Mouse (Mus musculus): ENCODE measurements around the gene Crxos. TPM values are rescaled to one million over a fixed set of nuclear protein-coding genes. Genes with fewer than 3 reads are reported as not detected.
"Not testable (repeated sequence)": the region's sequence is repeated elsewhere in the genome, so short reads cannot be mapped to it uniquely, and the experiment has no call there.

Gene Crxos
- total RNA-seq (2021) = not detected
- long read RNA-seq, experiment 1 = 0 reads
- long read RNA-seq, experiment 2 = 0 reads

DNA sequence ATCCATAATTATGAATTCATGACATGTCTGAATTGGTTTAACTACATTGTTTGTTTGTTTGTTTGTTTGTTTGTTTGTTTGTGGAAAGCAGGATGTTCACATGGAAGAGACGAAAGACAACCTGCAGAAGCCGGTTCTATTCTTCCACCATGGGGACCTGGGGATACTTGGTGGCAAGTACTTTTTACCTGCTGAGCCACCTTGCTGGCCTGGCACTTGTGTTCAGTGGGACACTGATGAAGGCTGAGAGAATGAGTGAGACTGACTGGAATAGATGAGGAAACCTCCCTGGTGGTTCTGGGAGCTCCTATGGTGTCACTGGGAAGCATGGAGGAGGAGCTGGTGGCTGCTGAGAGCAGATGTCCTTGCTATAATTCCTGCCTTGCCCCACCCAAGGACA lies at the start of gene Crxos:
Crxos (plus strand) TSS at position 301 of the 400 bp plus-strand sequence.
- DNase-seq (ENCODE audit: low spot score in 2 of 2) = no peak

DNA sequence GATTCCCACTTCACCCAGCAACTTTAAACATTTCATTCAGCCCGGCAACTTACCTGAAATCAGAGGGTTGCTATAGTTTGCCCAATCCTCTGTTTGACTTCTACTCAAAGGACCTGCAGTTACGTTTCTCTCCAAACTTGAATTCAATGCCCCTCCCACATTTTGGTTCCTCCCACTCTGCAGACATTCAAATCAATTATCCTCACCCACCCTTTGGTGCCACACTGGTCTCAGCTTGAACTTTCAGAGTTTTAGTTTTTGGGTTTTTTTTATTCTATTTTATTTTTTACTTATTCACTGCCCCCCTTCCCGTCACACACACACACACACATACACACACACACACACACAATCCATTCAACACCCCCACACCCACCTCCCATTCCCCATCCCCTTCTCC lies 42.8 kb upstream of the Crxos start, which contains the start of gene Obox6:
Obox6 (minus strand) TSS at position 101 of the 400 bp plus-strand sequence.
- no peak for DNase-seq (ENCODE audit: low spot score in 2 of 2)

DNA sequence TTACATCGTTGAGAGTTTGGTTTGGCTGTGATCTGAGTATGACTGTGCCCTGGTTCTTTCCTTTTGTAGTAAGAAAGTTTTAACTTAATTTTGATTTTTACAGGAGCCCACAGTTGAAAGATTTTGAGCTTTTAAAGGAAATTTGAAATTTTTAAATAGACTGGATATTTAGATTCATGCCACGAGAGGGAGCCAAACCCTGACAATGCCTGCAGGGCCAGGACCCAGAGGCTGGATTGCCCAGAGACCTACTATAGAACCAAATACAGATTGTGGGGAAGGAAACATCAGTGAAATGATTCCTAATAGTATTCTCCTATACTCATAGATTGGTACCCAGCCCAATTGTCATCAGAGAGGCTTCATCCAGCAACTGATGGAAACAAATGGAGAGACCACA lies 22.8 kb upstream of the Crxos start:
- no peak for DNase-seq (ENCODE audit: low spot score in 2 of 2)

DNA sequence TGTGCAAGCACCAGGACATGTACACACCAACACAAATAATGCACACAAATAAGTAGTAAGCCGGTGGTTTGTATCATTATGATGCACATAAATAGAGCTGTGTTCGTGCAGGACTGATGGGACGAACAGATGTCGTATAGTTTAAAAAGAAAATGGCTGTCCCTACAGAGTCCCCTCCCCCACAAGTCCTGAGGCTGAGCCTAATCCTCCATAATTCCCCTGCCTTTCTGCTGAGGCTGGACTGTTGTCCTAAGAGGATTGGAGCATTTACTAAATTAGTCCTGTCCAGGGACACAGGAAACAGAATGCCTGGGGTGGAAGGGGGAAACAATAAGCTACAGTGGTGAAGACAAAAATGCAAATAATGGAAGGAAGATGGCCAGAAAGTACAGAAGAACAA lies 18.3 kb upstream of the Crxos start:
- no peak for DNase-seq (ENCODE audit: low spot score in 2 of 2)

DNA sequence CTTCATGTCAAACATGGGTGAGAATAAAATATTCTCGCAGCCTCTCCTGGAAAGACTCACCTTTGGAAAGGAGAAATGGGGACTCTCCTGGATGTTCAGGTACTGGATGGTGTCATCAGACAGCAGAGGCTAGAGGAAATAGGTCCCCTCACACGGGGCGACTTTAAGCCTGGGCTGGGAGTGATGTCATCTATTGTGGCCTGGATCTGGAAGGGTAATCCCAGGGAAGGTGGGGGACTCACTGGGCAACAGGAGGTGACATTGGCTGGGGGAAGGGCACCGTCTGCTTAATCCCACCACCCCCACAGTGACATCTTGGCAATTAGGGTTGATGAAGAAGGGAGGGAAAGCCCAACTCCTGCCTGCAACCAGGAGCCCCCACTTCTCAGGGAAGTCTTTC lies 2.7 kb upstream of the Crxos start, which contains the start of gene Crx:
Crx (minus strand) TSS at position 213 of the 400 bp plus-strand sequence.
- DNase-seq (ENCODE audit: low spot score in 2 of 2) = no peak

DNA sequence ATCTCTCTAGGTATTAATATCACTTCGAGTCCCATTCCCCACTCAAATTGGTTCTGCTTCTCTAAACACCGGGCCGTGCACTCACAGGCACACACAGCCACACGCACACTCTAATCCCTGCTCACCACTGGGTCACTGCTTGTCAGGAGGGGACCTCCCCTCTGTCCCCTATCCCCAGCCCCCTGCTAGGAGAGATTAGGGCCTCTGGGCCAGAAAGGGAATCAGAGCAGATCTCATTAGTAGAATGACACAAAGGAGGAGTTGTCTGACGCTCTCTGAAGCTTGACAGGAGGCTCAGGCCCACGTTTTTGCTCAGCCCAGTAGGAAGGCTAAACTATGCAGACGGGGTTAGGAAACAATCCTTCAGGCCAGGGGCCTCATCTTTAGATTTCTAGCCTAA lies 1.0 kb upstream of the Crxos start:
- DNase-seq (ENCODE audit: low spot score in 2 of 2) = no peak

DNA sequence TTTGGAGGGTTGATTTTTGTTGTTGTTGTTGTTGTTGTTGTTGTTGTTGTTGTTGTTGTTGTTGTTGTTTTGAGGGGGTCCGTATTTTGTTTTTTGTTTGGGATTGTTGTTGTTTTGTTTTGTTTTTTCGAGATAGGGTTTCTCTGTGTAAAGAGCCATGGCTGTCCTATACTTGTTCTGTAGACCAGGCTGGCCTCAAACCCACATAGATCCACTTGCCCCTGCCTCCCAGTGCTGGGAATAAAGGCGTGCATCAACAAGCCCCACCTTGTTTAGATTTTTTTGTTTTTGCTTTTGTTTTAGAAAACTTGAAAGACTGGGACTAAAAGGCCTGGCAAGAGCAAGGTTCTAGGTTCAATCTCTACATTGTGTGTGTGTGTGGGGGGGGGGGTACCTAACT lies 586 bp upstream of the Crxos start:
- DNase-seq (ENCODE audit: low spot score in 2 of 2) = no peak

DNA sequence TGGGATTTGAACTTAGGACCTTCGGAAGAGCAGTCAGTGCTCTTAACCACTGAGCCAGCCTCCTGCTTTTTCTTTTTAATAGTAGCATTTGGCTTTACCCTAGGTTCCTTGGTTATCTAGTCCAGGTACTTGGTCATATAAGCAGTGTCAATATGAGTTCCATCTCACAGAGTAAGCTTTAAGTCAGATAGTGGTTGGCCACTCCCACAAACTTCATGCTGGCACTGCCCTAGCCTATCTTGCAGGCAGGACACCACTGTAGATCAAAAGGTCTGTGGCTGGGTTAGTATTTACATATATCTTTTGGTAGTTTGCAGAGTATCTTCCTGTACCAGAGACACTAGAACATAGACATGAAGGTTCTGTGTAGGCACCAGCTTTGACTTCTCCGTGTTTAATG lies 1.7 kb downstream of the Crxos start:
- no peak for DNase-seq (ENCODE audit: low spot score in 2 of 2)

DNA sequence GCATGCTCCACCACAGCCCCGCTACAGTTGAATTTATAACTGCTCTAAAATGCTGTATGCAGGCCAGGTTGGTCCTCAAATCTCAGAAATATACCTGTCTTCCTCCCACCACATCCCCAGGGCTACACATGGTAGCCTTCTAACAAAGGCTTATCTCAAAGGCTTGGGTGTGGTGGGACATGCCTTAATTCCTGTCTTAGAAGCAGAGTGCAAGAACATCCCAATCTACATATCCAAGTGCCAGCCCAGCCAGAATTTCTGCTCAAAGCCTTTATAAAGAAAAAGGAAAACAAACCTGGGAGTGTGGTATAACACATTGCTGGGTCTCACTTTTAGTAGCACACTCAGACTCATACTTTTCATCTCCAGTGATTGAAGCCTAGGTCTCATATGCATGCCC lies 11.8 kb downstream of the Crxos start:
- no peak for DNase-seq (ENCODE audit: low spot score in 2 of 2)

DNA sequence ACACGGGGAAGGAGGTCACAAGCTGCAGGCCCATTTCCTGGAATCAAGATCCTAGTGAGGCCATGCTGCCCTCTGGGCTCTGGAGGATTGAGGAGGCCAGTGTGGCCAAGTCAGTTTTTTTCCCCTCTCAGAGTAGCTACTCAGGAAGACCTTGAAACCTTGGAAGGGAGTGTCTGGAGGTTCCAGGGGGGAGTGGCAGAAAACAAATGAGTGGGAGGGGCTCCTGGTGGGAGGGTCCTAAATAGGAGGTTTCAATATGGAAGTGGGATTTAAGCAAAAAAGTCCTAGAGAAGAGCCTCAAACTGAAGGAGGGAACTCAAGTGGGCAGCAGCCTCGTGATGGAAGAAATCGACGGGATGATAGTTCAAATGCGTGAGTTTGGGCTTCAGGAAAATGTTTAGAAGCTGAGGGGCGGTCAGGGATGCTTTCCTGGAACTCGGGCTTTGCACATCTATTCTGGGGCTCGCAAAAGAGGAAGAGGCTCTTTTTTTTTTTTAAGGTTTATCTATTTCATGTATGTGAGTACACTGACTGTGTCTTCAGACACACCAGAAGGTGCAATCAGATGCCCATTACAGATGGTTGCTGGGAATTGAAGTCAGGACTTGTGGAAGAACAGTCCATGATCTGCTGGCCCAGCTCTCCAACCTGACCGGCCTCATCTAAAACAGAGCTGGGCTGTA lies 19.1 kb downstream of the Crxos start:
- no peak for DNase-seq (ENCODE audit: low spot score in 2 of 2)

DNA sequence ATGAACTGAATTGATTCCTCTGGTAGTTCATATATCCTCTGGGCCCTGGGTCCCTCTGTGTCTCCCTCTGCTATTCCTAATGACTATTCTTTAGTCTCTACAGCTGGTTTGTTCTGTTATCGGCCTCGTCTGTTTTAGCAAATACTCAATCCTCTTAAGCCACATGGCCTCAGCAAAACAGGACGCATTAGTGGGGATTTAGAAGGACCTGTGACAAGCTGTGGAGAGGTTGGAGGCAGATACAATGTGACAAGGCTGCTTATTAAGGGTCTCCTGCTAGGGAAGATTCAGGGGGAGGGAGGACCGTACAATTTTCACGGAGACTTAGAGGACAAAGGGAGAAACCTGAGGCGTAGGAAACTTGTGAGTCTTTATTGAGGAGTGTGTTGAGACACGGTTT lies 23.4 kb downstream of the Crxos start:
- DNase-seq (ENCODE audit: low spot score in 2 of 2) = no peak

DNA sequence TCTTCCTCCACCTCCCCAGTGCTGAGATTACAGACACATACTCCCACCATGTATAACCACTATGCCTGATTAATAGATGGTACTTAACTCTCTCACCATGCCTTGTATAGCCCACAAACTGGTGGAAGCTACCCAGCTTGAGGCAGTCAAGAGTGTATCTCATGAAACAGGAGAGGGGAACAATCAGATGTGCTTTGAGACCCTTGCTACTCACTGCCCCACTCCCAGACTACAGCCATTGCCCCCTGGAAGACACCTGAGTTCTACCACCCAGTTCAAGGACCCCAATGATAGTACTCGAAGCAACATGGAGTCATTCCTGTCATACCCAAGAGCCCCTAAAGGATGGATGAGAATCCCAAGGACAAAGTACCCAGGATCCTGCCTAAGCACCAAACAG lies 24.2 kb downstream of the Crxos start:
- DNase-seq (ENCODE audit: low spot score in 2 of 2) = no peak

DNA sequence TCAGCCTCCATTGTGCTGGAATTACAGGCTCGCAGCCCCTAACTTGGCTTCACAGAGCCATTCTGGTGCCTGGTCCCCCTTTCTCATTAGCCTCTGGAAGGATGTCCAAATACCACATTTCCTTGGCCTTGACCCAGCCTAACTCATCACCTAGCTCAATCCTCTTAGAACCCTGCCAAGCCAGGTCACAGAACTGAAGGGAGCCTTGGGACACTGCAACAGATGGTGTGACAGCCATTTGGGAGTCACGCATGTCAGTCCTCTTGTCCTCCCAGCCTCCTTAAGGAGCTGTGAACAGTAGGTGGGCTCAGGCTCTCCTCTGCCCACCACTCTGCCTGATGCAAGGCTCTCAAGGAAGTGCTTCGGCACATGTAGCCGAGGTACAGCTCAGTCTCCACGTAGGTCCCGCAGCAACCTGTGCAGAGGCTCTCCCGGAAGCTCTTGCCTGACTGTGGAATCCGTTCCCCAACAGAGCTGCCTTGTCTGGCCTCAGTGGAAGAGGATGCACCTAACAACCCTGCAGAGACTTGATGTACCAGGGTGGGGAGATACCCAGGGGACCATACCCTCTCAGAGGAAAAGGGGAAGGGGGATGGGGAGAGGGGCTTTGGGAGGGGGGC lies 25.7 kb downstream of the Crxos start:
- DNase-seq (ENCODE audit: low spot score in 2 of 2) = no peak

DNA sequence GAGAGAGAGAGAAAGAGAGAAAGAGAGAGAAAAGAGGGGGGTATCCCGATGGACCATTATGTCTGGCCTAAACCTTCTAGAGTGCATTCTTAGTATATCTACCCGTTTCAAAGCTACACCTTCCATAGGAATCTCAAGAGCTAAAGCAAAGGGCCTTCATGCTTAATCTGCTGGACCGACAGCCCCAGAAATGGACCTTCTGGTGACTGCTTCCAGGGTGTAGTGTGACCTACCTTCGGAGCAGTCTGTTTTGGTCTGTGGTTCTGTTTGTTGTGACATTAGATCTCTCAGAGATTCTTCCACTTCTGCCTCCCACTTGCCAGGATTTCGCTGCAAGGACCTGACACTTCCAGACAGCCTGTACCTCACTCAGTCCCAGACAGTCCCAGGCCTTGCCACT lies 28.1 kb downstream of the Crxos start:
- DNase-seq (ENCODE audit: low spot score in 2 of 2) = no peak

DNA sequence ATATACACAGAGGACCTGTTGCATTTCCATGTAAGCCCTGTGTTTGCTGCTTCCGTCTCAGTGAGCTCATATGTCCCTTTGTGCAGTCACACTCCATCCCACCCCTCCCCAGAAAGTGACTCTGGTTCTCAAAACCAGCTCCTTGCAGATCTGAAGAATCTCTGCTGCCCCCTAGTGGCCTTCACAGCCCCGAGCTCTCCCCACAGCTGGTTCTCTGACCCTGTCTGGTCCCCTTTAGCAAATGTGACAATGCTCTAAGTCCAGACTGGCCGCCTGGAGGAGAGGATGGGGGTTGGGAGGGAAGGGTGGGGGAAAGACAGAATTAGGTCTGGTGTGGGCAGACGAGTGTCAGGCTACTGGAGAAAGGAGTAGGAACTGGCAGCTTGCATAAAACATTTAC lies 29.8 kb downstream of the Crxos start:
- peak; percentile 72 to 73 for DNase-seq (ENCODE audit: low spot score in 2 of 2)

DNA sequence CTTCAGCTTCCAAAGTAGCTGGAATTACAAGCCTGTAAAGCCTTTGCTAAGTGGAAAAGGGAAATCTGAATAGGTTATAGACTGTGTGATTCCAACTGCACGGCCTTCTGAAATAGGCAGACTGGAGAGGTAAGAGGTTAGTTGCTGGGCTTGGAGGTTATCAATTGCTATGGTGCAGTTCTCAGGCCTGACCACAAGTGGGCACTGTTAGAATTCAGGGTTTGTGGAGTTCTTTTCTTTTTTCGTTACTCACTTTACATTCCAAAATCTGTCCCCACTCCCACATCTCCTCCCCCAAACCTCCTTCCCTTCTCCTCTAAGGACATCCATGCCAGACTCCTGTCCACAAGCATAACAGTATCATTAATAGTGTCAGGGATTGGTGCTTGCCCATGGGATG lies 31.8 kb downstream of the Crxos start:
- peak in 1 of 2 experiments; percentile 43 for DNase-seq (ENCODE audit: low spot score in 2 of 2)

DNA sequence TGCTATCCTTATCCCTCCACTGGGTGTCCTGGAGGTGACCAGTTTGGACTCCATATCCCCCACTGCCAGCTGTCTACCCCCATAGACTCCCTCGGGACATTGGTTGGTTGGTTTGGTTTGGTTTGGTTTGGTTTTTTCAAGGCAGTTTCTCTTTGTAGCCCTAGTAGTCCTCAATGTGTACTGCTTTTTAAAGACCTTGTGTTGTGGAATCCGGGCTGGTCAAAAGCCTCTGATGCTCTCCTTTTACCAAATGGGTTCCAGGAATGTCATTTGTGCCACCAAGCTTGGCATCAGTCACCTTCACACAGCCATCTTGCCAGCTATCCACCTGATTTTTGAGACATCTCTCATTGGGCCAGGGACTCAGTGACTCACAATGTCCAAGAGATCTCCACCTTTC lies 32.3 kb downstream of the Crxos start:
- no peak for DNase-seq (ENCODE audit: low spot score in 2 of 2)

DNA sequence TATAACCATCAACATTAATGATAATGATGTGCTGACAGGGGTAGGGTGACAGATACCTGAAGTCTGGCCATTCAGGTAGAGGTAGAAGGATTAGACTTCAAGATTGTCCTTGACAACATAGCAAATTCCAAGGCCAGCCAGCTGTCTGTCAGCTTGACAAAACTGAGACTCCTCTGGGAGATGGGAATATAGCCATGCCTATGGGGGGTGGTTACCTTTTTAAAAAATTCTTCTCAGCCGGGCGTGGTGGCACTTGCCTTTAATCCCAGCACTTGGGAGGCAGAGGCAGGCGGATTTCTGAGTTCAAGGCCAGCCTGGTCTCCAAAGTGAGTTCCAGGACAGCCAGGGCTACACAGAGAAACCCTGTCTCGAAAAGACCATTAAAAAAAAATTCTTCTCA lies 33.3 kb downstream of the Crxos start:
- DNase-seq (ENCODE audit: low spot score in 2 of 2) = not testable (repeated sequence)

DNA sequence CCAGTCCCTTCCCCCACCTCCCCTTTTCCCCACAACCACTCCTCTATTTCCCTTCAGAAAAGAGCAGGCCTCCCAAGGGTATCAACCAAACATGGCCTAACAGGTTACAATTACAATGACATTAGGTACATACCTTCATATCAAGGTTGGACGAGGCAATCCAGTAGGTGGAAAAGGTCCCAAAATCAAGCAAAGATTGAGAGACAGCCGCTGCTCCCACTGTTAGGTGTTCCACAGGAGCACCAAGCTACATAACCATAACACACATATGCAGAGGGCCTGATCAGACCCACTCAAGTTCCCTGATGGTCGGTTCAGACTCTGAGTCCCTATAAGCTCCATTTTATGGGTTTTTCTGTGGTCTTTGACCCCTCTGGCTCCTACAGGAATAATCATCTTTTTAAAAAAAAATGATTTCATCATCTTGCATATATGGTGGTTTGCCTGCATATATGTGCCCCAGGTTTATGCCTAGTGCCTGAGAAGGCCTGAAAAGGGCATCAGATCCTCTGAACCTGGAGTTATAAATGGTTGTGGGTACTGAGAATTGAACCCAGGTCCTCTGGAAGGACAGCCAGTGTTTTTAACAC lies 33.8 kb downstream of the Crxos start:
- no peak for DNase-seq (ENCODE audit: low spot score in 2 of 2)

DNA sequence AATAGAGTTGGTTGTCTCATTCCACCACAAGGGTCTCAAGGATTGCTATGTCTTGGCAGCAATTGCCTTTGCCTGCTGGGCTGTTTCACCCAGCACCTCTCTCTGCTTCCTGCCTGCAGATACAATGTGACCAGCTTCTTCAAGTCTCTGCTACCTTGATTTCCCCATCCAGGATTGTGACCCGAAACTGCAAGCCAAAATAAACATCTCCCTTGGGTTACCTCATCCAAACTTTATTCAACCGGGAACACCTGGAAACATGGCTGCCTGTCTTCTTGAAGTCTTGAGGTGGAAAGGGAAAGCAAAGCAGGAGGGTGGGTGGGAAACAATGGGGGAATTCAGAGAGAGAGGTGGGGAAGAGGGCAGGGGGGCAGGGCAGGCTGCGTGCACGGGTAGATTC lies 34.6 kb downstream of the Crxos start:
- DNase-seq (ENCODE audit: low spot score in 2 of 2) = no peak

DNA sequence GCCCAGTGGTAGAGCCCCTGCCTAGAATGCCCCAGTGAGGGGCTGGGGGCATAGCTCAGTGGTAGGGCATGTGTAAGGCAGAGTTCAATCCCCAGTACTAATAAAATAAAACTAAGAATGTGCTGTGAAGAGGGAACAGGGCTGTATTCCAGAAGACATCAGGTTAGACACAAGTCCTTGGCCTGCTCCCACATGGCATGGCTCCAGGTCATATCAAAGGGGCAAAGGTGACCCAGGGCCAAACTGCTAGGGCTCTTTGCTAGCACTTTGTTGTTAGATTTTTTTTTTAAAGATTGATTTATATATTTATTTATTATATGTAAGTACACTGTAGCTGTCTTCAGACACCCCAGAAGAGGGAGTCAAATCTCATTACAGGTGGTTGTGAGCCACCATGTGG lies 36.0 kb downstream of the Crxos start:
- no peak for DNase-seq (ENCODE audit: low spot score in 2 of 2)

DNA sequence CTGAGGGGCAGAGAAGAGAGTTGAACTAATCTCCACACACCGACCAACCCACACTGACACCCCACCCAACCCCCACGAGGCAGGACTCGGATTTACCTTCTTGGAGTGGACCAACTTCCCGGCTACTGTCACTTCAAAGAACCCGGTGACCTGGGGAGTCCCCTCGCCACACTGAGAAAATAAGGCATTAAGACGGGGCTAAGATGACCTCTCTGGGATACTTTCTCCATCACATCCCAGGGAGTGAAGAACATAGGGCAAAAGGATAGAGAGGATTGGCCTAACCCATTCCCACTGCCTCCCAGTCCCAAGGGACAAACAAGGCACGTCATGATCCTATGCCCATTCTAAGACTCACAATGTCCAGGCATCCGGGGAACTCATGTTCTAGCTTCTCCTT lies 37.5 kb downstream of the Crxos start:
- no peak for DNase-seq (ENCODE audit: low spot score in 2 of 2)
